Mouse (Mus musculus): ENCODE measurements around the gene Aimp2. TPM values are rescaled to one million over a fixed set of nuclear protein-coding genes. Genes with fewer than 3 reads are reported as not detected.

Gene Aimp2
- 47.3 TPM for polyA plus RNA-seq (2017; shearing (Covaris generic))

GRCm38 (mm10) chr5:143909417-143910400 lies at the start of gene Aimp2, which contains the start of gene Pms2:
Gene Aimp2, minus strand, starts transcription at chr5:143909847.
Gene Pms2, plus strand, starts transcription at chr5:143909964.

GRCm38 (mm10) chr5:143932831-143933230 lies 23.2 kb upstream of the Aimp2 start, which contains the start of gene Rsph10b:
Gene Rsph10b, plus strand, starts transcription at chr5:143933035.

GRCm38 (mm10) chr5:143927875-143928274 lies 18.2 kb upstream of the Aimp2 start, which contains the start of gene Gm42421:
Gene Gm42421, plus strand, starts transcription at chr5:143928175.

GRCm38 (mm10) chr5:143897635-143898330 lies 11.9 kb downstream of the Aimp2 start, which contains the start of gene Ankrd61:
Gene Ankrd61, minus strand, starts transcription at chr5:143897685.

Other genes with a start within 250 kb of the Aimp2 start
- gene Usp42, start 177.6 kb downstream of the Aimp2 start, polyA plus RNA-seq (2017; shearing (Covaris generic)), result 27.8 TPM
- 50.1 TPM for gene Eif2ak1, start 92.1 kb downstream of the Aimp2 start, polyA plus RNA-seq (2017; shearing (Covaris generic))
- gene Ankrd61, start 12.2 kb downstream of the Aimp2 start, polyA plus RNA-seq (2017; shearing (Covaris generic)), result 0.27 TPM
- 40.3 TPM for gene Pms2, start 117 bp upstream of the Aimp2 start, polyA plus RNA-seq (2017; shearing (Covaris generic))
- gene Gm42421, start 18.3 kb upstream of the Aimp2 start, polyA plus RNA-seq (2017; shearing (Covaris generic)), result 1.4 TPM
- 0.50 TPM for gene Rsph10b, start 23.2 kb upstream of the Aimp2 start, polyA plus RNA-seq (2017; shearing (Covaris generic))
- 53.8 TPM for gene Ccz1, start 105.0 kb upstream of the Aimp2 start, polyA plus RNA-seq (2017; shearing (Covaris generic))
- not detected for gene Ocm, start 116.8 kb upstream of the Aimp2 start, polyA plus RNA-seq (2017; shearing (Covaris generic))
- 20.5 TPM for gene Lmtk2, start 190.6 kb upstream of the Aimp2 start, polyA plus RNA-seq (2017; shearing (Covaris generic))